Mouse (Mus musculus) WW6 (cell line): Measurements from ENCODE around the gene Arid2.

Source experiments
- DNase-seq: peaks from one replicate; pipeline ENCODE4 v3.0.0-alpha.2; 2013; ENCODE audit warnings: low read depth, low spot score

Arid2 gene

GRCm38 (mm10) chr15:96344591-96345285, 57.4 kb downstream of the Arid2 start:
- DNase-seq, result no peak

DNA sequence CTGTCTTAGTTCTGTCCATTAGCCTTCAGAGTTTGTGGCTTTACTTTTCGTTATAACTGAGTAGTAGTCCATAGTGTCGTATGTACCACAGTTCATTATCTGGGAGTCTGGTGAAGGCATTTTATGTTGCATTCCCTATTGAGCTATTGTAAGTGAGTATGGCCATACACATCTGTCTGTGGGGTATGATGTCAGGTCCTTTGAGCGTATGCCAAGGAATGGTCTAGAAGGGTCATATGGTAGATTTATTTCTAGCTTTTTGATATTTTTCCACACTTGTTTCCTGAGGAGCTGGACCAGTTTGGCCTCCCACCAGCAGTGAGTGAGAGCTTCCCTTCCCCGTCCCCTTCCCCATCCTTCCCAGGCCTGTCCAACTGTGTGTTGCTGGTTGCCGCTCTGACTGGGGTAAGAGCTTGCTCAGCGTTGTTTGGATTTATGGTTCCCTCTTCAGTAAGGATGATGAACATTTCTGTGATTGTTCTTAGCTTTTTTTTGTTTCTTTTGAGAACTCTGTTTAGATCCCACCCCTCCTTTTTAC, 58.1 kb downstream of the Arid2 start:
- no peak for DNase-seq

DNA sequence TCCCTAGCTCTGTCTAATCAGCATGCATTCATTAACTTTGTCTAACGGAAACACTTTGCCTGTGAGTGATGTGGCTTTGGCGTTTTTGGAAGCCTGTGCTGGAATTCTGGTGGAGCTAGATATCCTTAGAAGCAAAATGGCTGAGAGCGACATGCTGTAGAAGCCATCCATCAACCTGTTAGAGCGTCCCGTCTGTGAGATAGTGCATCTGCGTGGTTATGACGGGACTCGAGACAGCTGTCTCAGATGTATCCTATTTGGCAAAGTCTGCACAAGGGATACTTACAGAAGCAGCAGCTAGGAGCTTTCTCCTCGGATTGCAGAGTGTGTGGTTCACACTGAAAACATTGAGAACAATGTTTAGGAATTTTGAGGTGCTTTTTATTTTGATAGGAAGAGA, 64.1 kb downstream of the Arid2 start:
- no peak for DNase-seq

DNA sequence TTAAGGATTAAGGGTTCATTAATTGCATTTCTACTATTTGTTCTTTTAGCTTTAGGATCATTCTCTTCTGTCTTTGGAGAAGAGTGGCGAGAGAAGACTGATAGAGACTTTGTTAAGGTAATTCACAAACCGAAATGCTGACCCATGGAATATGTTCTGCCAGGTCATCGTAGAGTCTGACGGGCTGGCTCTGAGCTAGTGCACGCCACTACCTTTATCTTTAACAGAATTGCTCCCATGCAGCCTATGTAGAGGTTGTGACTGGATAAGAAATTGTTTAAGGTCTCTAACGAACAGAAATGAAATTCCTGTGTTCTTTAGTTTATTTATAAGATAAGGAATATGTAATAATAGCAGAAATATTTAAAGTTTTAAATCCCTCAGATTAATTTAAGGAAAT, 71.6 kb downstream of the Arid2 start:
- DNase-seq, result no peak

DNA sequence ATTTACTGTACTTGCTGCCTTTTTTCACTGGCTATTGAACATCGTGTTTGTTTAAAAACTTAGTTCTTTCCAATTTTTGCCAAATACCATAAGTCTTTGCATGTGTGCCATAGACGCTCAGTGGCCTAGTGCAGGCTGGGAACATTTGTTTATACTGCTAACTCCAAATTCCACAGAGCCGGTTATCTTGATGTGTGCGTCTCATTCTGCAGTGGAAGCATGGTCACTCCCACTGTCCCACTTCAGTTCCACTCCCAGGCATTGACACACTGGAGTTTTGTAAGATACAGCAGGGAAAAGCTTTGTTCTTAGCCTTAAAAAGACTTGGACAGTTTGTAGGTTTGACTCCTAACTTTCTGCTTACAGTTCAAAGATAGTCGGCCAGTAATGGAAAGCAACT, 73.3 kb downstream of the Arid2 start:
- no peak for DNase-seq

- no peak for DNase-seq
Observed at GRCm38 (mm10) chr15:96365351-96365750, 78.0 kb downstream of the Arid2 start.

- DNase-seq, result no peak
Observed at GRCm38 (mm10) chr15:96366176-96366963, 79.1 kb downstream of the Arid2 start.

DNA sequence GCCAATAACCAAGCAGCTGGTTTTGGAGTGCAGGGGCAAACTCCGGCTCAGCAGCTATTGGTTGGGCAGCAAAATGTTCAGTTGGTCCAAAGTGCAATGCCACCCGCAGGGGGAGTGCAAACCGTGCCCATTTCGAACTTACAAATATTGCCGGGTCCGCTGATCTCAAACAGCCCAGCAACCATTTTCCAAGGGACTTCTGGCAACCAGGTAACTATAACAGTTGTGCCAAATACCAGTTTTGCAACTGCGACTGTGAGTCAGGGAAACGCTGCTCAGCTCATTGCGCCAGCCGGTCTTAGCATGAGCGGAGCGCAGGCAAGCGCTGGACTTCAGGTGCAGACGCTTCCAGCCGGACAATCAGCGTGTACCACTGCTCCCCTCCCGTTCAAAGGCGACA, 84.0 kb downstream of the Arid2 start:
- DNase-seq, result no peak

GRCm38 (mm10) chr15:96372628-96373027, 85.3 kb downstream of the Arid2 start:
- no peak for DNase-seq

- no peak for DNase-seq
Observed at GRCm38 (mm10) chr15:96373161-96373560, 85.8 kb downstream of the Arid2 start.

GRCm38 (mm10) chr15:96376214-96376613, 88.9 kb downstream of the Arid2 start:
- DNase-seq, result no peak

DNA sequence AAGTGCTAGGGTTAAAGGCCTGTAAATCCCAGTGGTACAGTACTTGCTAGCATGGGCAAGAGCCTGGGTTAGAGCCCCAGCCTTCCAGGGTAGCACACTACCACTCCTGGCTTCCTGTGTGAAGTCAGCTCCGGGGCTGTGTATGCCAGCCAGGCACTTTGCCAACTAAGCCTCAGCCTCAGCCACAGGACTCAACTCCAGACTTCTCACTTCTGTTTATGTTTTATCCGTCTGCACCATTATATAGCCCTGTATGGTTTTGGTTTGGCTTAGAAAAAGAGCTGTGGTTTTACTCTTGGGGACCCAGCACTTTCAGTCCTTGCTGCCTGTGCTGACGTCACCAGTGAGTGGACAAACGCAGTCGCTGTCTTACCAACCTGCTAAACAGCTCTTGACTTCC, 89.9 kb downstream of the Arid2 start:
- DNase-seq, result no peak

DNA sequence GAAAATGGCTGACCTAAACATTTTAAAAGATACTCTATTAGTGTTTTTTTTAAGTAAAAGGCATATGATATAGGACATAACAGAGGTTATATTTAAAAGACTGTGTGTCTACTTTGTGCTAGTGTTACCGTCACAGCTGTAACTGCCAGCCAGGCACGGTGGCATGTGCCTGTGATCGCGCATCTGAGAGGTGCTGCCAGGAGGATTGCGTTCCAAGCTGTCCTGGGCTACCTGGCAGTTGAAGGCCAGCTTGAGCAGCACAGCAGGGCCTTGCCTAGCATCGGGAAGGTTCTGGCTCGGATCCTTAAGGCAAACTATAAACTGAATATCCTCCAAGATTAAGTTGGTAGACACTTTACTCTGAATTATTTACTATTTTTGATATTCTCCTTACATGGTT, 90.4 kb downstream of the Arid2 start:
- DNase-seq, result no peak

GRCm38 (mm10) chr15:96382223-96382622, 94.9 kb downstream of the Arid2 start:
- DNase-seq, result no peak

DNA sequence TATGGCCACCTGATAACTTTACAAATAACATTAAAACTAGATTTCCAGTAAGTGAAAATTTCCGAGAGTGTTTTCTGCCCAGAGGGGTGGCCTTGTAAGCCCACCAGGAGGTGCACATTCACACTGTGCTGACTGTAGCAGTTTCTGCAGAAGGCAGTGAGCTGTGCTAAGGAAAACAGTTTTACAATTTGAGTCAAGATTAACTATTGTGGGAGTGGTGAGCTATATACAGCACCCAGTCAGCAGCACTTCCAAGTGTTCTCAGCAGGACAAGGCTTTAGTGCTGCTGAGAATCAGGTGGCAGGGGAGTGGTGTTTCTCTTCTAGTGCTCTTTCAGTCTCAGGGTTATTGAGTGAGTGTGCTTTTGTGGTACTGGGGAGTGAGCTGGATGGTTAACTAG, 101.2 kb downstream of the Arid2 start:
- DNase-seq, result no peak

GRCm38 (mm10) chr15:96392878-96393277, 105.6 kb downstream of the Arid2 start:
- no peak for DNase-seq

DNA sequence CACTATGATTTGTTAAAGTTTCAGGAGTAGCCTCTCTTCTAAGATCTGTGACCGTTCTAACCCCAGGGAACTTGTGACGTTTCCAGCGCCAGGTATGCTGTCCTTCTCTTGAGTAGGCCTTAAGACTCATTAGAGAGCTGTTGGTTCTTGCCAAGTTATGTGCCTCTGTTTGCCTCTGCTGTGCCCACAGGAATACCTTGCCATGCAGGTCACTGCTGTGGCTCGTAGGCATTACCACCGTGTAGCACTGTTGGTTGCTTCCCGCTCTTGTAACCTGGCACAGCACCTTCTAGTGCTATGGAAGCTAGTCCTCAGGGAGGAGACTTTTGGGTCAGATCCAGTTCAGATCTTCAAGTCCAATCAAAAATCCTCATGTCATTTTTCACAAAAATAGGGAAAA, 107.8 kb downstream of the Arid2 start:
- no peak for DNase-seq

- peak; percentile 7 for DNase-seq
Observed at GRCm38 (mm10) chr15:96396641-96397344, 109.5 kb downstream of the Arid2 start.

DNA sequence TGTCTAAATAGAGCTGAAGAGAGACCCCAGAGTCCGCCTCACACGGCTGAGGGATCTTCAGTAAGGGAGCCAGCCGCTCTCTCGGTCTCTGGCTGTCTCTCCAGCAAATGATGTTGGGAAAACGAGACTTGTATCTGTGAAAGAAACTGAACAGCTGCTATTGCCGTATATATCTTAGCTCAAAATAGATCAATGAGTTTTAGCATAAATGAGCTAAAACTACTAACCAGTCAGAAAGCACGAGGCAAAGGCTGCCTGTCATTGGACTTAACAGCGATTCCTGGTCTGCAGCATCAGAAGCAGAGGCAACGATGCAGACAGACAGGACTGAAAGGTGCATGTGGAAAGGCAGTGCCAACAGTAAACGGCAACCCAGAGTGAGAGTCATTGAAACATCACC, 111.0 kb downstream of the Arid2 start:
- DNase-seq, result no peak

GRCm38 (mm10) chr15:96405548-96405947, 118.2 kb downstream of the Arid2 start:
- DNase-seq, result no peak

GRCm38 (mm10) chr15:96406253-96406652, 118.9 kb downstream of the Arid2 start:
- no peak for DNase-seq

DNA sequence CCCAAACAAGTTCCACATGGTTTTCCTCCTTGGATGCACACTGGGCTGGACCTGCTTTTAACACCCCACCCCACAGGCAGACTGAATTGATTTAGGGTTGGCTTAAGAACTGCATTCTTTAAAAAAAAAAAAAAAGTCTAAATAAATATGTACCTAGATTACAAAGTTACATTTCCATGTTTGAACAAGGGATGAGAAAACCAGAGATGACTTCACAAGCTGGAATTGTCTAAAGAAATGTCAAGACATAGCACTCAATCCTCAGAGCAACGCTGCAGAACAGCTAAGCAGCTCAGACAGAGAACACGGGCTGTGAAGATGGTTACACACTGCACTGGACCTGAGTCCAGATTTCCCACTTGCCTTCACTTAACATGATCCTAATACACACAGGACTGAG, 119.8 kb downstream of the Arid2 start:
- DNase-seq, result no peak
